Mouse (Mus musculus) C2C12 (cell line): ENCODE results near the gene Gmfg. TPM values are rescaled to one million over a fixed set of nuclear protein-coding genes. Genes with fewer than 3 reads are reported as not detected.

Experiments
- H3K27me3 ChIP-seq: one replicate; pipeline ENCODE4 v1.6.1; 2011; ENCODE audit not compliant: control insufficient read depth, insufficient read depth, insufficient read length
- H3K36me3 ChIP-seq: one replicate; pipeline ENCODE4 v1.6.1; 2011; ENCODE audit not compliant: control insufficient read depth, insufficient read depth
- H3K4me3 ChIP-seq: one replicate; pipeline ENCODE4 v1.5.1; 2011; ENCODE audit warnings: mild to moderate bottlenecking, control low read depth; ENCODE audit not compliant: poor library complexity, insufficient read depth, severe bottlenecking
- H3K79me2 ChIP-seq: one replicate; pipeline ENCODE4 v1.6.1; 2011; ENCODE audit not compliant: control insufficient read depth, insufficient read depth
- H3K79me3 ChIP-seq: one replicate; pipeline ENCODE4 v1.6.1; 2011; ENCODE audit warnings: low read depth, control low read depth
- H3ac ChIP-seq: one replicate; pipeline ENCODE3; 2011; ENCODE audit warnings: low read depth; ENCODE audit not compliant: control insufficient read depth, insufficient read length
- CEBPB ChIP-seq: IDR thresholded peaks from one replicate; pipeline ENCODE4 v1.6.1; 2011; ENCODE audit warnings: low read depth, mild to moderate bottlenecking, control low read depth, moderate library complexity
- CTCF ChIP-seq: IDR thresholded peaks from one replicate; pipeline ENCODE4 v1.5.1; 2011; ENCODE audit not compliant: control insufficient read depth, insufficient read depth, insufficient read length
- FOSL1 ChIP-seq: IDR thresholded peaks from one replicate; pipeline ENCODE4 v1.8.0; 2011; ENCODE audit warnings: mild to moderate bottlenecking, low read length; ENCODE audit not compliant: poor library complexity, insufficient read depth, severe bottlenecking
- MAX ChIP-seq: IDR thresholded peaks from one replicate; pipeline ENCODE4 v1.6.1; 2011; ENCODE audit warnings: mild to moderate bottlenecking, control low read depth
- MYOD1 ChIP-seq: IDR thresholded peaks from one replicate; pipeline ENCODE4 v1.6.1; 2011; ENCODE audit warnings: low read depth; ENCODE audit not compliant: control insufficient read depth, insufficient read length
- MYOG ChIP-seq: IDR thresholded peaks from one replicate; pipeline ENCODE4 v1.6.1; 2011; ENCODE audit not compliant: control insufficient read depth, insufficient read length; ENCODE audit errors: extremely low read depth
- USF1 ChIP-seq: IDR thresholded peaks from one replicate; pipeline ENCODE4 v1.6.1; 2011; ENCODE audit warnings: low read depth, mild to moderate bottlenecking, control low read depth, moderate library complexity
- long read RNA-seq, 2 experiments: library from polyadenylated mRNA; unstranded; transcript quantifications; one replicate each; pipeline ENCODE4 v2.0.0; 2019 to 2020
- polyA plus RNA-seq: library from polyadenylated mRNA; unstranded; fragments of >200 nt; fragmentation: generic; extraction: Trizol; gene quantifications from one replicate; pipeline ENCODE4 v1.2.1, GENCODE M21; 2012; ENCODE audit warnings: missing spikeins

The Gmfg gene
- polyA plus RNA-seq = not detected
- long read RNA-seq, experiment 1 = 0 reads
- long read RNA-seq, experiment 2 = 0 reads

DNA sequence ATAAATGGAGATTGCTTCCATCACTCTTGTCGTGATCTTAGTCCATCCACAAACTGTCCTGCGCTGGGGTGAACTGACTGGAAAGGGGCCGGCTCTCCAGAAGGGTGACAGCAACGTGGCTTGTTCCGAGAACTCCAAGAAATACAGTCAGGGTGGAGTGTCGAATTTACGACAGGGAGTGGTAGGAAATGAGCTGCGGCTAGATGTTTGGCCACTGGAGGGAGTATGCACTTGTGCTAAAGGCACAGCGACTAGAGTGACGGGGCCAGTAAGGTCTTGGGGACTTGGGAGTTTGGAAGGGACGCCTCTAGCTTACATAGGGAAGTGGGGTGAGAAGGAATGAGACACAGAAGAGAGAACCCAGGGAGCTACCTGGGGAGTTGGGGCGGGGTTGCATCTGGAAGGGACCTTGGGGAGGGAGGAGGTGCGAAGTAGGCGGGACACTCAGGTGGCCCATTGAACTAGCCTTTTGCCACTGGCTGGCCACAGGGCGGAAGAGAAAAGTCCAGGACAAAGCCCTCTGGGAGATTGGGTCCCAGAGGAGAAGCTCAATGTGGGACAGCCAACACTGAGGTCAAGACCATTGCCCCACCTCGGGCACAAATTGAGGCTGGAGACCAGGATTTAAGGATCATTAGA lies at the start of gene Gmfg:
Gene Gmfg (plus strand): TSS at position 516 of the 639 bp plus-strand sequence.
- H3ac ChIP-seq = peak within 1 kb of the TSS; percentile 60
- peaks cover 38% of the 10 kb centered on the region for H3K79me2 ChIP-seq
- TF ChIP-seq MAX = no peak
- TF ChIP-seq USF1 = no peak
- TF ChIP-seq FOSL1 = no peak
- no peak for TF ChIP-seq MYOG
- TF ChIP-seq CEBPB = no peak
- peak; percentile 68 for TF ChIP-seq CTCF
- H3K36me3 ChIP-seq = peaks cover 2% of the 10 kb centered on the region
- H3K79me3 ChIP-seq = peaks cover 13% of the 10 kb centered on the region
- no peaks in the 10 kb centered on the region for H3K27me3 ChIP-seq
- H3K4me3 ChIP-seq = peak within 1 kb of the TSS; percentile 34

DNA sequence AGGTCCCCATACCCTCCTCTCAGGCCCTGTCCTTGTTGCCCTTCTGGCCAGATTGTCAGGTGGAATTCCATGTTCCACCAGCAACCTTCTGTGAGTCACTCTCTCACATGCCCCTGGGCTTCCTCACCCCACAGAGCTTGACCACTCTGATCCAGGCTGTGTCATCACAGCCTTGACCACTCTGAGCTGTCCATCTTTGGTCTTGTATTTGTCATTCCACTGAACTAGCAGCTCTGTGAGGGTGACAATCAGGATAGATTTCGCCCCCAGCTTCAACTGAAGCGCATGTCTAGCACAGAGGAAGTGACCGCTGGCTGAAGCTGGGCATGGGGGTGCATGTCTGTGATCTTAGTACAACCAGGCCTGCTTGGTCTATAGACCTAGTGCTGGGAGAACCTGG lies 46.9 kb upstream of the Gmfg start:
- no peak overlapping the region for H3ac ChIP-seq
- peaks cover 40% of the 10 kb centered on the region for H3K79me2 ChIP-seq
- H3K79me3 ChIP-seq = peaks cover 24% of the 10 kb centered on the region
- no peak for TF ChIP-seq MYOG
- no peak for TF ChIP-seq USF1
- TF ChIP-seq FOSL1 = no peak
- TF ChIP-seq CEBPB = no peak
- TF ChIP-seq MYOD1 = no peak
- TF ChIP-seq MAX = no peak
- TF ChIP-seq CTCF = no peak
- no peak overlapping the region for H3K4me3 ChIP-seq
- no peaks in the 10 kb centered on the region for H3K27me3 ChIP-seq
- peaks cover 28% of the 10 kb centered on the region for H3K36me3 ChIP-seq

DNA sequence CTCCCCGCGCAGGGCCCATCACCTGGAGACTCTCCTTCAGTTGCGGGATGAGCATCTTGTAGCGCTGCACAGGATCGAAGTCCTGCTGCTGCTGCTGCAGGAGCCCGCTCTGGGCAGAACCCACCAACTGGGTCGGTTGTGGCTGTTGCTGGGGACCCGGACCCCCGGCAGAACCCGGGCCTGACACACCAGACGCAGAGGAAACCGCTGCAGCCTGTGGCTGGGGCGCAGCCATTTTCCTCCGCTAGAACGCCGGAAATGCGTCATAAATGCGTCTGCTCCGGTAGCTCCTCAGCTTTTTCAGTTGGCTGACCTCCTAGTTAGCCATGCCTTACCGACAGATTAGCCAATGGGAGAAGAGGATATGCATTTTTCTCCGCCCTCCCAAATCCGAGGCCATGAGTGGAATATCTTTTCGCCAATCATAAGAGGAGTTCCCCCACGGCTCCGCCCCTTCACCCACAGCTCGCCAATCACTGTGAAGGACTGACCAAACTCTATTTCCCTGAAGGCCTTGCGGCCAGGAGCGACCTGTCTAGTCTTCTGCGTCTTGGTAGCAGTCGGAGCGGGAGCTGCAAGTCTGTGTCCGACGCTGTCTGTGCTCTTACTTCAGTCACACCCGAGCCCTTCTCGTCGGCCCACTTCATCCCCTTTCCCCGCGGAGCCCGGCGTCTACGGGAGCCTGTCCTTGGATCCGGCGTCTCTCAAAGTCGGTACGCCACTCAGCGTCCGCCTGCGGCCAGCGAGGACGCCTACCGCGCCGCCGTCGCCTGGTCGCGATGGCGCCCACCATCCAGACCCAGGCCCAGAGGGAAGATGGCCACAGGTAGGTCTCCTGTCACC lies 44.6 kb upstream of the Gmfg start, which contains the start of the genes Med29 and Paf1:
Gene Med29 (minus strand): TSS at position 280 of the 843 bp plus-strand sequence.
Gene Paf1 (plus strand): TSS at position 523 of the 843 bp plus-strand sequence.
- Histone ChIP-seq H3K27me3 (no peaks in the 10 kb centered on the region), H3ac (peak within 1 kb of the TSS; percentile 94), H3K4me3 (peak within 1 kb of the TSS; percentile 79), H3K36me3 (peaks cover 41% of the 10 kb centered on the region), H3K79me2 (peaks cover 40% of the 10 kb centered on the region), H3K79me3 (peaks cover 24% of the 10 kb centered on the region)
- TF ChIP-seq CTCF = no peak
- no peak for TF ChIP-seq FOSL1
- no peak for TF ChIP-seq CEBPB
- no peak for TF ChIP-seq USF1
- no peak for TF ChIP-seq MYOG
- no peak for TF ChIP-seq MYOD1
- no peak for TF ChIP-seq MAX

DNA sequence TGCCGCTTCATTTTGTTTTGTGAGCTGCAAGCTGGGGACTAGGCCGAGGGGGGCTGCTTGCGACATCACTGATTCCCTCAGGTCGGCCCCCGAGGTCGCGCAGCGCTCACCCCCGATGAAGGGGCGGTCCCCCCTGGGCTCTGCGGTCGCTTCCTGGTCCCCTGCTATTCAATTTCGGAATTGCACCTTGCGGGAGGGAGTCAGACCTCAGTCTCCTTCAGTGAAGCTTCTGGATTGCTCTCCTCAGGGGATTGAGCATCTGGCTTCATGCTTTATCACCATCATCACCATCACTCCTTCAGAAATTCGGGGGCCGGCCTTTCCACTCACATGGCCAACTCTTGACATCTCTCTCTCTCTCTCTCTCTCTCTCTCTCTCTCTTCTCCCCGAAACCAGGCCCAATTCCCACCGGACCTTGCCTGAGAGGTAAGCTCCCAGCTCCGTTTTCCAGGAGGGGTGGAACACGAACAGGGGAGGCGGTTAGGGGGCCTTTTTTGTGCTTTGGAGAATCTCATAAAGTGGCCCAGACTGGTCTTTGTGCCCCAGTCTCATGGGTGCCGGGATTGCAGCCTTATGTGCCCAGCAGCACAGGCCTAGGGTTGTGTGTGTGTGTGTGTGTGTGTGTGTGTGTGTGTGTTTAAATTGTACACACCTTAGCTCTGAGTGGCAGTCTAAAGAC lies 43.8 kb upstream of the Gmfg start:
- Histone ChIP-seq H3K36me3 (peaks cover 43% of the 10 kb centered on the region), H3K79me2 (peaks cover 40% of the 10 kb centered on the region), H3K27me3 (no peaks in the 10 kb centered on the region), H3K4me3 (peak overlapping the region; percentile 79), H3ac (peak overlapping the region; percentile 94), H3K79me3 (peaks cover 24% of the 10 kb centered on the region)
- no peak for TF ChIP-seq USF1
- no peak for TF ChIP-seq CTCF
- TF ChIP-seq MYOD1 = no peak
- TF ChIP-seq CEBPB = no peak
- TF ChIP-seq MAX = no peak
- TF ChIP-seq FOSL1 = no peak
- TF ChIP-seq MYOG = no peak

DNA sequence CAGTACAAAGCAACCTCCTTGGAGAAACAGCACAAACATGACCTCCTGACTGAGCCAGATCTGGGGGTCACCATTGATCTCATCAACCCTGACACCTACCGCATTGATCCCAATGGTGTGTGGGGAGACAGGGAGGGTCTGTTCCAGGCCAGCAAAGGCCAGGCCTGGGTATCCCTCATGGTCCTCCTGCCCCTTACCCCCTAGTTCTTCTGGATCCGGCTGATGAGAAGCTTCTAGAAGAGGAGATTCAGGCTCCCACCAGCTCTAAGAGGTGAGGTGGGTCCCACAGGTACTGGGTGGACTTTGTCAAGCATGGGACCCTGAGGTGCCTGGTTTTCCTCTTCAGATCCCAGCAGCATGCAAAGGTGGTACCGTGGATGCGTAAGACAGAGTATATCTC lies 41.8 kb upstream of the Gmfg start:
- Histone ChIP-seq H3K27me3 (no peaks in the 10 kb centered on the region), H3K36me3 (peaks cover 28% of the 10 kb centered on the region)
- no peak for TF ChIP-seq MYOG
- TF ChIP-seq MYOD1 = no peak
- TF ChIP-seq USF1 = no peak
- TF ChIP-seq CEBPB = no peak
- no peak for TF ChIP-seq FOSL1
- TF ChIP-seq CTCF = no peak
- no peak for TF ChIP-seq MAX

More for the DNA sequence above, 41.8 kb upstream of the Gmfg start:
- Histone ChIP-seq H3K79me2 (peaks cover 35% of the 10 kb centered on the region), H3K4me3 (no peak overlapping the region), H3K79me3 (peaks cover 19% of the 10 kb centered on the region), H3ac (no peak overlapping the region)
